Mouse (Mus musculus): ENCODE measurements at regions not wholly inside any gene's neighbourhood (a gene's known extent, or its start where the extent isn't known, plus 50 kb on each side); places are given as distances from the start of the nearest gene placed in this dataset.
"Not testable (repeated sequence)": the region's sequence is repeated elsewhere in the genome, so short reads cannot be mapped to it uniquely, and the experiment has no call there.

GRCm38 (mm10) chr2:95433996-95434395 is 884.0 kb upstream of the Lrrc4c start:
- H3K9me3 ChIP-seq (ENCODE audit: control insufficient read depth, low read length); H3K9ac ChIP-seq (replicated peaks; ENCODE audit: low read depth, low read length); ATAC-seq (ENCODE audit: low read depth); H3K4me3 ChIP-seq (ENCODE audit: low read depth, low read length); H3K36me3 ChIP-seq (ENCODE audit: control insufficient read depth, insufficient read depth, low read length); H3K27me3 ChIP-seq (ENCODE audit: control insufficient read depth, insufficient read depth, low read length); H3K4me2 ChIP-seq (ENCODE audit: low read depth, low read length); H3K27ac ChIP-seq (ENCODE audit: low read depth, low read length); H3K4me1 ChIP-seq (ENCODE audit: control insufficient read depth, insufficient read depth, low read length): not testable (repeated sequence)
- WGBS, result 76% methylated on average over 1 of the region's 1 CpGs

DNA sequence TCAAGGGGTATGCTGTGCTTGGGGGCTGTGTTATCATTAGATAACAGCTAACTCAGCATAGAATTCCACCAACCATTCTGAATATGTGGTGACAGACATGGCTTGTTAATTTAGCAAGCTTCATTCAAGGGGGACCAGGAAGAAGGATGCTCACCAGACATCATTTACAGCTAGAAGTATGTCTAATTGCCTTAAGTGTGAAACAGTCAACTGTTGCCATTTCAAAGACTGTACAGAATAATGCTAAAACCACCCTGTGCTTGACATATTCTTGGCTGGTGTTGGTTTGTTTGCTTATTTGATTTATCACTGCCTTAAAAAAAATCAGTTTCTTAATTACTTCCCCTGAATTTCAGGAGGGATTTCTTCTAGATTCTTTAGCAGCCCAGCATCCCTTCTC is 877.0 kb upstream of the Lrrc4c start:
- no peak for ATAC-seq (ENCODE audit: low read depth)
- H3K27ac ChIP-seq (ENCODE audit: low read depth, low read length), result no peak overlapping the region
- no peaks in the 10 kb centered on the region for H3K4me1 ChIP-seq (ENCODE audit: control insufficient read depth, insufficient read depth, low read length)
- H3K9ac ChIP-seq (replicated peaks; ENCODE audit: low read depth, low read length), result no peak overlapping the region
- no peaks in the 10 kb centered on the region for H3K27me3 ChIP-seq (ENCODE audit: control insufficient read depth, insufficient read depth, low read length)
- H3K4me2 ChIP-seq (ENCODE audit: low read depth, low read length), result no peak overlapping the region
- no peaks in the 10 kb centered on the region for H3K9me3 ChIP-seq (ENCODE audit: control insufficient read depth, low read length)
- no peak overlapping the region for H3K4me3 ChIP-seq (ENCODE audit: low read depth, low read length)
- H3K36me3 ChIP-seq (ENCODE audit: control insufficient read depth, insufficient read depth, low read length), result no peaks in the 10 kb centered on the region

DNA sequence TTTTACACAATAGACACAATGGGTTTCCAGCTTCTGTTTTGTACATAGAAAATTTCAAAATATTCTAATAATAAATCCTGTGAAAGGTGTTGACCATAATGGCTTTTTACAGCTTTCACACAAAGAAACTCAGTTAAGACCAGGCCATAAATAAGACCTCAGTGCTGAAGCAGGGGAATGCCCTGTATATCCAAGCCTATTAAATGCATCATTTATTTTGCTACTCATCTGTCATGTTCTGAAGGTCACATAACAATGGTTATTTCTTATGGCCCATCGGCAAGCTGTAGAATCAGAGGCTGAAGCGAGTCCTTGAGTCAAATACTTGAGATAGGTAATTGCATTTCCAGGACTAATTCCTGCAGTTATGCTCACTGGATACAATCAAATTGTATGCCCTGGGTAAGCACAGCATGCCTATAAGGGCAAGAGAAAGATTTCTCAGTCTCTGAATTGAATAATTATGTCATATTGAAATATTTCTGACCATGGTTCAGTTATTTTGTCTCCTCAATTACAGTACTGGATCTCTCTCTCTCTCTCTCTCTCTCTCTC is 874.6 kb upstream of the Lrrc4c start:
- Histone ChIP-seq H3K9ac (replicated peaks; ENCODE audit: low read depth, low read length) (no peak overlapping the region), H3K9me3 (ENCODE audit: control insufficient read depth, low read length) (no peaks in the 10 kb centered on the region), H3K27ac (ENCODE audit: low read depth, low read length) (no peak overlapping the region), H3K36me3 (ENCODE audit: control insufficient read depth, insufficient read depth, low read length) (no peaks in the 10 kb centered on the region), H3K4me2 (ENCODE audit: low read depth, low read length) (no peak overlapping the region), H3K27me3 (ENCODE audit: control insufficient read depth, insufficient read depth, low read length) (no peaks in the 10 kb centered on the region), H3K4me1 (ENCODE audit: control insufficient read depth, insufficient read depth, low read length) (no peaks in the 10 kb centered on the region), H3K4me3 (ENCODE audit: low read depth, low read length) (no peak overlapping the region)
- 31% methylated on average over 2 of the region's 2 CpGs for WGBS
- ATAC-seq (ENCODE audit: low read depth), result peak; percentile 72; the same call in 1 of the 2 replicates

- ATAC-seq (ENCODE audit: low read depth), result peak; percentile 51; the same call in 1 of the 2 replicates
Observed at GRCm38 (mm10) chr2:95448897-95449296, 869.1 kb upstream of the Lrrc4c start.

DNA sequence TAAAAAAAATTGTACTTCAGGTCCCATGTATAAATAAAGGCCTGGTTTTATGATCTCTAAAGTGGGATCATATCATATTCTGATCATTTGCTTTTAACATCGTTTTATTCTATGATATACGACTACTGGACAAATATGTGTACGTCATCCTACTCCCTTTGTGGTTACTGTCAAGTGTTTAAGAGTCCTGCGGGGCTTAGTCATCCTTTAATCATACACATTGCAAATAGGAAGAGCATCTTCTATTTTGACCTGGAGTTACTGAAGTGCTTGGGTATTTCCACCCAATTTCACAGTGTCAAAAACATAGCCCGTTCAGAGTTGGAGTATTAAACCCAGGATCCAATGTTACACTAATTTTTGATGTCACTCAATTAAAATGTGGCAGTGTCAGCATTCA is 838.1 kb upstream of the Lrrc4c start:
- H3K27me3 ChIP-seq (ENCODE audit: control insufficient read depth, insufficient read depth, low read length), result no peaks in the 10 kb centered on the region
- no peak overlapping the region for H3K4me3 ChIP-seq (ENCODE audit: low read depth, low read length)
- no peaks in the 10 kb centered on the region for H3K36me3 ChIP-seq (ENCODE audit: control insufficient read depth, insufficient read depth, low read length)
- no peaks in the 10 kb centered on the region for H3K4me1 ChIP-seq (ENCODE audit: control insufficient read depth, insufficient read depth, low read length)
- WGBS, result 79% methylated on average over 5 of the region's 5 CpGs
- no peak overlapping the region for H3K4me2 ChIP-seq (ENCODE audit: low read depth, low read length)
- H3K9me3 ChIP-seq (ENCODE audit: control insufficient read depth, low read length), result no peaks in the 10 kb centered on the region
- no peak overlapping the region for H3K9ac ChIP-seq (replicated peaks; ENCODE audit: low read depth, low read length)
- H3K27ac ChIP-seq (ENCODE audit: low read depth, low read length), result no peak overlapping the region
- ATAC-seq (ENCODE audit: low read depth), result no peak

More at GRCm38 (mm10) chr2:95448897-95449296, 869.1 kb upstream of the Lrrc4c start:
- Histone ChIP-seq H3K9ac (replicated peaks; ENCODE audit: low read depth, low read length) (no peak overlapping the region), H3K4me2 (ENCODE audit: low read depth, low read length) (no peak overlapping the region), H3K9me3 (ENCODE audit: control insufficient read depth, low read length) (no peaks in the 10 kb centered on the region), H3K4me1 (ENCODE audit: control insufficient read depth, insufficient read depth, low read length) (no peaks in the 10 kb centered on the region), H3K27ac (ENCODE audit: low read depth, low read length) (no peak overlapping the region), H3K4me3 (ENCODE audit: low read depth, low read length) (no peak overlapping the region), H3K36me3 (ENCODE audit: control insufficient read depth, insufficient read depth, low read length) (no peaks in the 10 kb centered on the region), H3K27me3 (ENCODE audit: control insufficient read depth, insufficient read depth, low read length) (no peaks in the 10 kb centered on the region)
- 3% methylated on average over 1 of the region's 1 CpGs for WGBS

DNA sequence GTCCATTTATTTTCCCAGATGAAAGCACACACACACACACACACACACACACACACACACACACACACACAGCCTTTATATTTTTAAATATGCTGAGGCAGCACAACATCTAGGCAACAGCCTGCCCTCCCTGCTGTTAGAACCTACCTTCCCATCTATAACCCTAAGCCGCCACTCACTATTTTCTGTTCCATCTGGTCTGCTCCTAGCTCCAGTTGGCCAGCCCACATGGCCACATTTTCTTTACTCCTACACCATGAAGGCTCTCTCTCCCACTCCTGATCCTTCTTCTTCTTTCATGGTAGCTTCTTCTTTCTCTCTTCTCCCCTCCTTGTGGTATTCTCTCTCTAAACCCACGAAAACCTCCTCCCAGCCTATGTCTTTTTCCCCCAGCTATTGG is 834.6 kb upstream of the Lrrc4c start:
- whole genome bisulfite sequencing, result 91% methylated on average over 2 of the region's 2 CpGs
- H3K4me1 ChIP-seq (ENCODE audit: control insufficient read depth, insufficient read depth, low read length), result no peaks in the 10 kb centered on the region
- H3K9ac ChIP-seq (replicated peaks; ENCODE audit: low read depth, low read length), result no peak overlapping the region
- H3K27me3 ChIP-seq (ENCODE audit: control insufficient read depth, insufficient read depth, low read length), result no peaks in the 10 kb centered on the region
- no peaks in the 10 kb centered on the region for H3K9me3 ChIP-seq (ENCODE audit: control insufficient read depth, low read length)
- no peak for ATAC-seq (ENCODE audit: low read depth)
- no peak overlapping the region for H3K4me2 ChIP-seq (ENCODE audit: low read depth, low read length)
- no peak overlapping the region for H3K4me3 ChIP-seq (ENCODE audit: low read depth, low read length)
- no peak overlapping the region for H3K27ac ChIP-seq (ENCODE audit: low read depth, low read length)
- H3K36me3 ChIP-seq (ENCODE audit: control insufficient read depth, insufficient read depth, low read length), result no peaks in the 10 kb centered on the region

DNA sequence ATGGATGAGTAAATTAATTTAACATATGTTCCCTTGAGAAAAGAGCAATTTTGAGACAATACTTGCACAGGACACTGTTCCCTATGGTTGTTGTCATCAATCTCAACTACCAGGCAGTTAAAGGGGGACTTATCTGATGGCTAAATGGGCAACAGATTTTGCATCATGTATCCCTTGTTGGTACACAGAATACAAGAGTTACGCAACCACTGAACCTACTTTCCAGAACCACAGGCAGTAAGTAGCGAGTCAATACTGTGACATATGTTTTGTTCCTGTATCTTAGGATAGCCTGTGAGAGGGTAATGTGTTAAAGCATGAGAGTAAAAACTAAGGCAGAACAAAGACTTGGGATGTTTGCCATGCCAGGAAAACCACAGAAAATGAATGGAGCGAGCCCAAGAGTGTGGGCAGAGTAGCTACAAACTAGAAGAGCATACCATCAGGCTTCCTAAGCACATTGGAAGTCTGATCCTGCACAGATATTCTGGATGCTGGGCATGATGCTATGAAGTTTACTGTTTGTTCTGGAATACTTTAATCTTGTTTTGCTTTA is 830.3 kb upstream of the Lrrc4c start:
- Histone ChIP-seq H3K27me3 (ENCODE audit: control insufficient read depth, insufficient read depth, low read length) (no peaks in the 10 kb centered on the region), H3K36me3 (ENCODE audit: control insufficient read depth, insufficient read depth, low read length) (no peaks in the 10 kb centered on the region), H3K4me3 (ENCODE audit: low read depth, low read length) (no peak overlapping the region), H3K27ac (ENCODE audit: low read depth, low read length) (no peak overlapping the region), H3K9me3 (ENCODE audit: control insufficient read depth, low read length) (no peaks in the 10 kb centered on the region), H3K4me2 (ENCODE audit: low read depth, low read length) (no peak overlapping the region), H3K9ac (replicated peaks; ENCODE audit: low read depth, low read length) (no peak overlapping the region), H3K4me1 (ENCODE audit: control insufficient read depth, insufficient read depth, low read length) (no peaks in the 10 kb centered on the region)
- WGBS, result 87% methylated on average over 3 of the region's 3 CpGs
- no peak for ATAC-seq (ENCODE audit: low read depth)

DNA sequence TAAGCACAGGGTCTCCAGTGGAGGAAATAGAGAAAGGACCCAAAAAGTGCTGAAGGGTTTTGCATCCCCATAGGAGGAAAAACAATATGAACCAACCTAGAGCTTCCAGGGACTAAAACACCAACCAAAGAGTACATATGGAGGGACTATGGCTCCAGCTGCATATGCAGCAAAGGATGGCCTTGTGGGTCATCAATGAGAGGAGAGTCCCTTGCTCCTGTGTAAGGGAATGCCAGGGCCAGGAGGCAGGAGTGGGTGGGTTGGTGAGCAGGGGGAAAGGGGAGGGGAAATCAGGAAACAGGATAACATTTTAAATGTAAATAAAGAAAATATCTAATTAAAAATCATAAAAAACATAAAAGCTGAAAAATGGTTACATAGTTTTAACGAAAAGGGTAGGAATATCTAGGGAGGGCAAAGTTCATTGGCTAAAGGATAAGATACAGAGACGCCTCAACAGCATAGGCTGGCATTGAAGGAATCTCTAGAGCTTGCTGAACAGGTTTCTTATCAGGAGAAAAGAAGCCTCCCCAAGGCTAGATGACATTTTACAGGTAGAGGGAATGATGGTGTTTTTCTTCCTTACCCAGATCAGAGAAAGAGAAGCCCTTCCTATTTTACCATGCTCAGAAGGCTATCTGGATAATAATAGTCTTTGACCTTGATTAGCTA is 823.8 kb upstream of the Lrrc4c start:
- 93% methylated on average over 2 of the region's 2 CpGs for WGBS
- Histone ChIP-seq H3K9ac (replicated peaks; ENCODE audit: low read depth, low read length) (no peak overlapping the region), H3K9me3 (ENCODE audit: control insufficient read depth, low read length) (no peaks in the 10 kb centered on the region), H3K27me3 (ENCODE audit: control insufficient read depth, insufficient read depth, low read length) (no peaks in the 10 kb centered on the region), H3K27ac (ENCODE audit: low read depth, low read length) (no peak overlapping the region), H3K4me2 (ENCODE audit: low read depth, low read length) (no peak overlapping the region), H3K4me1 (ENCODE audit: control insufficient read depth, insufficient read depth, low read length) (no peaks in the 10 kb centered on the region), H3K36me3 (ENCODE audit: control insufficient read depth, insufficient read depth, low read length) (no peaks in the 10 kb centered on the region), H3K4me3 (ENCODE audit: low read depth, low read length) (no peak overlapping the region)
- no peak for ATAC-seq (ENCODE audit: low read depth)

GRCm38 (mm10) chr2:95494698-95495088 is 823.3 kb upstream of the Lrrc4c start:
- no peak overlapping the region for H3K9ac ChIP-seq (replicated peaks; ENCODE audit: low read depth, low read length)
- no peak overlapping the region for H3K4me3 ChIP-seq (ENCODE audit: low read depth, low read length)
- WGBS, result 59% methylated on average over 4 of the region's 4 CpGs
- ATAC-seq (ENCODE audit: low read depth), result no peak
- H3K4me1 ChIP-seq (ENCODE audit: control insufficient read depth, insufficient read depth, low read length), result no peaks in the 10 kb centered on the region
- H3K9me3 ChIP-seq (ENCODE audit: control insufficient read depth, low read length), result no peaks in the 10 kb centered on the region
- no peak overlapping the region for H3K4me2 ChIP-seq (ENCODE audit: low read depth, low read length)
- H3K36me3 ChIP-seq (ENCODE audit: control insufficient read depth, insufficient read depth, low read length), result no peaks in the 10 kb centered on the region
- no peak overlapping the region for H3K27ac ChIP-seq (ENCODE audit: low read depth, low read length)
- H3K27me3 ChIP-seq (ENCODE audit: control insufficient read depth, insufficient read depth, low read length), result no peaks in the 10 kb centered on the region

Data from neural tube, embryonic 14.5 days (tissue).